Mouse (Mus musculus) forebrain, embryonic 10.5 days (tissue): ENCODE measurements around the gene Cmtr1. TPM values are rescaled to one million over a fixed set of nuclear protein-coding genes. Genes with fewer than 3 reads are reported as not detected.
A peak's percentile ranks its signal among the peaks of the same experiment; 100 is the strongest.
"Not testable (repeated sequence)": the region's sequence is repeated elsewhere in the genome, so short reads cannot be mapped to it uniquely, and the experiment has no call there.

Experiments
- DNase-seq: peaks from one replicate; pipeline ENCODE4 v3.0.0-alpha.2; 2017; ENCODE audit warnings: low spot score; ENCODE audit errors: extremely low spot score
- H3K27ac ChIP-seq: fragments of 300-500 bp; sonication (generic); 2 replicates; pipeline ENCODE4 v1.5.1; 2016; ENCODE audit warnings: mild to moderate bottlenecking
- H3K27me3 ChIP-seq: fragments of 300-500 bp; sonication (generic); 2 replicates; pipeline ENCODE4 v1.6.1; 2016; ENCODE audit warnings: mild to moderate bottlenecking; ENCODE audit not compliant: poor library complexity, severe bottlenecking
- H3K36me3 ChIP-seq: fragments of 300-500 bp; sonication (generic); replicated peaks from 2 replicates; pipeline ENCODE4 v1.6.1; 2016; ENCODE audit warnings: mild to moderate bottlenecking, moderate library complexity
- H3K4me1 ChIP-seq: fragments of 300-500 bp; sonication (generic); 2 replicates; pipeline ENCODE4 v1.6.1; 2016
- H3K4me3 ChIP-seq: fragments of 300-500 bp; sonication (generic); 2 replicates; pipeline ENCODE4 v1.5.1; 2016; ENCODE audit warnings: mild to moderate bottlenecking, moderate library complexity
- H3K9me3 ChIP-seq: fragments of 300-500 bp; sonication (generic); 2 replicates; pipeline ENCODE4 v1.6.1; 2016; ENCODE audit warnings: mild to moderate bottlenecking, moderate library complexity
- WGBS: fragments of 180-500 bp; shearing (Covaris S2); methylation state at CpG from one replicate; pipeline ENCODE4 v1.1.7; 2016; 5-methylcytosine and 5-hydroxymethylcytosine counted together
- polyA plus RNA-seq: library from polyadenylated mRNA; unstranded; fragments of >200 nt; fragmentation: Nextera tagmentation; extraction: Ambion mirVana; gene quantifications from 2 replicates; pipeline ENCODE4 v1.2.1, GENCODE M21; 2016

Cmtr1 gene
- polyA plus RNA-seq, 1 experiment from 2014 or later = 139 TPM

DNA sequence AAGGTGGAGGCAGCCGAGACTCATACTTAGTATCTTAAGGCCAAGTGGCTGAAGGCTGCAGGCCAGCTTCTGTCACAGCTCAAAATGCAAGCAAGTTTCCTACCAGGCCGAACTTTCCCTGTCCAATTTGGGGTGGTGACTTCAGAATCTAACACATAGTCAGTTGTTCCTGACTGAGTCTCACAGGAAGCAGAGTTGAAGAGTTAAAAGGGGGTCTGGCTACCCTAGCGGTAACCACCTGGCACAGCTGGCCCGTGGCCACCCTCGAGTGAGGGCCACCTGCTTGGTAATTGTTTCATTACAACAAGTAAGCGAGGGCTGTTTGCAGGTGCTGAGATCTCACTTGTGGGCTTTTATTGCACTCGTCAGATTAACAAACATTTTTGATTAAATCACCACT, 52.2 kb downstream of the Cmtr1 start:
- peaks cover 16% of the 10 kb centered on the region; the same call in 1 of the 2 replicates for H3K36me3 ChIP-seq
- no peak for DNase-seq
- 81% methylated on average over 7 of the region's 7 CpGs for WGBS
- H3K27ac ChIP-seq = 0 out of 2 replicates have a peak overlapping the region, but pooled peaks have one; percentile 25
- H3K9me3 ChIP-seq = no peaks in the 10 kb centered on the region
- H3K27me3 ChIP-seq = no peaks in the 10 kb centered on the region
- H3K4me3 ChIP-seq = no peak overlapping the region
- H3K4me1 ChIP-seq = peaks cover 72% of the 10 kb centered on the region

DNA sequence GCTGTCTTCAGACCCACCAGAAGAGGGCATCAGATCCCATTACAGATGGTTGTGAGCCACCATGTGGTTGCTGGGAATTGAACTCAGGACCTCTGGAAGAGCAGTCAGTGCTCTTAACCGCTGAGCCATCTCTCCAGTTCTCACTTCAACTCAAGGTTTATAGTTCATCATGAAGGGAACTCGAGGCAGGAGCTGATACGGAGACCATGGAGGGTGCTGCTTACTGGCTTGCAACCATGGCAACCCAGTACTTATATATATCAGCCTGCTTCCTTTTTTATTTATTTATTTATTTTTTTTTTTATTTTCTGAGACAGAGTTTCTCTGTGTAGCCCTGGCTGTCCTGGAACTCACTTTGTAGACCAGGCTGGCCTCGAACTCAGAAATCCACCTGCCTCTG, 53.3 kb downstream of the Cmtr1 start:
- peaks cover 60% of the 10 kb centered on the region for H3K4me1 ChIP-seq
- H3K27me3 ChIP-seq, H3K27ac ChIP-seq, DNase-seq, H3K9me3 ChIP-seq, H3K4me3 ChIP-seq: not testable (repeated sequence)
- 95% methylated on average over 4 of the region's 4 CpGs for WGBS
- peaks cover 16% of the 10 kb centered on the region; the same call in 1 of the 2 replicates for H3K36me3 ChIP-seq

DNA sequence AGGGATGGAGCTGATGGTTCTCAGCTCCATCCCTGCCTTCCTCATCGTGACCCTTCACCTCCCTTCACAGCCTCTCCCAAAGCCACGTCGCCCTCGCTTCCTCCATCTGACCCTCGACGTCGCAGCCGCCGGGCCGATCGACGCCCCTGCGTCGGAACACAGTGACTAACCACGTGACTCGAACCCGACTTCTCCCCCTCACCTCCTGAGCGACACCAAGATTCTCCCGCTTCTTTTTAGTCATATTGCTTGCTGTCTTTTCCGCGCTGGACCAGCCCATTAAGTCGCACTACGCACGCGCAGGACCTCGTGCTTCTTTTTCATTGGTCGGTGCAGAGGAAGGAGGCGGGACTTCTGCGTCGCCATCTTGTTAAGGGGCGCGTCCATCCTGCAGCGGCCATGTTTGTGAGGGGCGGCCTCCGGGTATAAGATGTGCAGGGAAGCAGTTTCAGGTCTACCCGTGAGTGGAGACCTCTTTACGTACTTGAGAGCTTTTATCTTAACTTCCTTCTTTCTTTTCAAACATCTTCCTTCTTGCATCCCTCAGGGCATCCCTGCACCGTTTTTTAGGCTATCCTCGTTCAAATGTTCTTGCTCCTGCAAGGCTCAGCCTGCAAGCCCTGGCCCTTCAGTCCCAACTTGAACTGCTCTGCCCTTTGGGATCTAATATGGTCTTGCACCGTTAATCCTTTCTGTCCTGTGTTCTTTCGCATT, 56.5 kb downstream of the Cmtr1 start, which contains the start of gene Ccdc167:
Ccdc167 (minus strand) TSS at position 313 of the 714 bp plus-strand sequence.
- WGBS = 7% methylated on average over 41 of the region's 41 CpGs
- peak; percentile 98 for DNase-seq
- H3K4me1 ChIP-seq = peaks cover 28% of the 10 kb centered on the region
- peak within 1 kb of the TSS; percentile 61 for H3K4me3 ChIP-seq
- H3K27ac ChIP-seq = peak within 1 kb of the TSS; percentile 89
- peaks cover 11% of the 10 kb centered on the region; the same call in 1 of the 2 replicates for H3K36me3 ChIP-seq
- no peaks in the 10 kb centered on the region for H3K9me3 ChIP-seq
- peaks cover 5% of the 10 kb centered on the region; the same call in 1 of the 2 replicates for H3K27me3 ChIP-seq

DNA sequence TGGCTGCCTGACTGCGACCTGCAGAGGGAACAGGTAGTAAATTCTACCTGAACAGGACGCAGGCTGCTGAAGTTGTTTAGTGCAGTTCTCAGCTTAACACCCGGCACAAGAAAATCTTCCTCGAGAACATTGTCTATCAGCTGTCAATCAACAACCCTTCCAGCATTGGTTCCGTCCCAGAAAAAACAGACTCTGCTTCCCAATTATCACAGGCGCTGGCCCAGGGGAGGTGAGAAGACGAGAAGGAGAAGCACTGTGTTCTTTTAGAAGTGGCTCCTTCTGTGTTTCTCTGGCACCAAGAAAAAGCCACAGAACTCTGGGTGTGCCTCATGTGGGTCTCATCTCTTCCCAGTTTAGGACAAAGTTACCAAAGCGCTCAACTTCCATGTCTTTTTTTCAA, 58.3 kb downstream of the Cmtr1 start:
- no peak for DNase-seq
- peaks cover 16% of the 10 kb centered on the region for H3K4me1 ChIP-seq
- H3K36me3 ChIP-seq = peaks cover 11% of the 10 kb centered on the region; the same call in 1 of the 2 replicates
- H3K9me3 ChIP-seq = no peaks in the 10 kb centered on the region
- WGBS = 93% methylated on average over 8 of the region's 8 CpGs
- no peak overlapping the region for H3K27ac ChIP-seq
- no peak overlapping the region for H3K4me3 ChIP-seq
- H3K27me3 ChIP-seq = peaks cover 5% of the 10 kb centered on the region; the same call in 1 of the 2 replicates

DNA sequence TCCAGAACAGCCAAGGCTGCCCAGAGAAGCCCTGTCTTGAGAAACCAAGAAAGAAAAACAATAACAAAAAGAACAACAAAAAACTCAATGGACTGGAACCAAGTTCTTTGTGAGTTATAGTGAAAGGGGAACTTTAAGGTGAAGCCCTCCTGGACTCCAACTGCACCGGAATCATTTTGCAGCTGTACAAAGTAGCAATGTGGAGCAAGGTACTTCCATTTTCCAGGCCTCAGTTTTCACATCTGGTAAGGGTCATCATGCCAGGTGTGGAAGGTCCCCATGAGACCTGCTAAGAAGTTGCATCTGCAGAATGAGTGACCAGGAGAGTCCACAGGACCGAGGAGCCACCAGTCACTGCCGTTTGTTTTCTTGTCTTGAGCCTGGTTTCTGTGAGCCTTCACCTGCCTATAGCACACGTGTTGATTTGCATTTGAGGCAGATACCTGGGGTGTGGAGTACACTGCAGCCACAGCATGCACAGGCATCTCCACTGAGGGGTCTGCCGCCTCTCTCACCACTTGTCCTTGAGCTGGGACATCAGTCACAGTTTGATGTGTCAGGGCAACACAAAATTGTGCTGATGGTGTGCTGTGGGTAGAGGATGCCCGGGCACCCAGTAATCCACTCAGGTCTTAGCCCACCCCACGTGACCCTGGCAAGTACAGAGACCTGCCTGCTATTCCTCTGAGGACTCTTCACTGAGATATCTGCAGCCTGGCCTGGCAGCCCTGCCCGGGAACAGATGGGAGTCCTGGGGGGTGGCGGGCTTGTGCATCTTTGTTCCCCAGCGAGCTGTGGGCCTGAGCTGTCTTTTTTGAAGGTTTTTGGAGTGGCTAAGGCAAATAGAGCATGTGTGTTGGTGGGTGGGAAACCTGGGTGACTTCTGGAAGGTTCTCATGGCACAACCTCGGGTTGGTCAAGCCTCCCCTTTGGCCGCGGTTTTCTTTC, 59.5 kb downstream of the Cmtr1 start:
- Histone ChIP-seq H3K36me3 (0 out of 2 replicates have a peak, but pooled peaks cover 3% of the 10 kb centered on the region), H3K27ac (no peak overlapping the region), H3K9me3 (no peaks in the 10 kb centered on the region), H3K4me3 (no peak overlapping the region), H3K27me3 (peaks cover 5% of the 10 kb centered on the region; the same call in 1 of the 2 replicates), H3K4me1 (peaks cover 16% of the 10 kb centered on the region)
- DNase-seq = no peak
- WGBS = 84% methylated on average over 13 of the region's 13 CpGs

DNA sequence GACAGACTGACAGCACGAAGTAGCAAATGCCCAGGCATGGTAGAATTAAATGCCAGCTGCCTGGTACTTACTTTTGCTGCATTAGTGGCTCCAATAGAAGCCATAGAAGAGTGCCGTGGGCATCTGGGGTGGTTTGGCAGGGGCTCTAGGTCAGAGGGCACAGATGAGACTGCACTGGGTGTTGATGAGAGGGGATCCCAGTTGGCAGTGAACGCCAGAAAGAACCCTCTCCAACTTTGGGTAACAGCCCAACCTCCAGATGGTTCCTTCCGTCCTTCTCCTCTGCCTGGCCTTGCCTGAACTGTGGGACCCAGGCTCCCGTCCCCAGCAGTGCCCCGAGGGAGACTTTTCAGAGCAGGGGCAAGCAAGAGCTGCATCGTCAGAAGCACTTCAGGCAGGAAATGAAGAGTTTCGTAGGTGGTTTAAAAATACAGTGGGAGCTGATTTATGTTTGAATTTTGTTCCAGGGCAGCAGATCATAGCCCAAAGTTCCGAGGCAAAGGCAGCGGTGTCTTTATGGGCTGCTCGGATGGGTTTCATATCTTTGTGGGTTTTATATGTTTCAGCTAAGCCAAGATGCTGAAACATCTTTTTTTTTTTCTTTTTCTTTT, 60.5 kb downstream of the Cmtr1 start:
- H3K4me1 ChIP-seq = peaks cover 15% of the 10 kb centered on the region
- H3K4me3 ChIP-seq = no peak overlapping the region
- H3K27me3 ChIP-seq = peaks cover 5% of the 10 kb centered on the region; the same call in 1 of the 2 replicates
- DNase-seq = no peak
- no peaks in the 10 kb centered on the region for H3K36me3 ChIP-seq
- no peak overlapping the region for H3K27ac ChIP-seq
- WGBS = 81% methylated on average over 11 of the region's 11 CpGs
- H3K9me3 ChIP-seq = no peaks in the 10 kb centered on the region

DNA sequence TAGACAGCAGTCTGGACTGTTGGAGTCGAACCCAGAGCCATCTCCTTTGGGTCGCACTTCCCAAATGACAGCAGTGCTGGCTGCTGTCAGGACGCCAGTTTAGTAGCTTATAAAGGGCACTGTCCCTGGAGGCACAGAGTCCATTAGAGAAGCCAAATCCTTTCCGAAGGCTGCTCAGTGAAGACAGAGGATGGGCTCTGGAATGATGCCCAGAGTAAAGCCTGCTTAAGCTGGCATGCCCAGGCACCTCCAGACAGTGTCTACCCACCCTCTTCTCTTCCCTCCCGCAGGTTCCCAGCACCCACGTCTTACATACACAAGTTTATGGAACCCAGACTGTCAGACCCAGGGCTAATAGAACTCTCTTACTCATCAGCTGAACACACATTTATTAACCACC, 64.2 kb downstream of the Cmtr1 start:
- Histone ChIP-seq H3K4me3 (no peak overlapping the region), H3K36me3 (no peaks in the 10 kb centered on the region), H3K27me3 (peaks cover 5% of the 10 kb centered on the region; the same call in 1 of the 2 replicates), H3K9me3 (no peaks in the 10 kb centered on the region), H3K27ac (no peak overlapping the region), H3K4me1 (no peaks in the 10 kb centered on the region)
- 85% methylated on average over 6 of the region's 6 CpGs for WGBS
- DNase-seq = no peak

DNA sequence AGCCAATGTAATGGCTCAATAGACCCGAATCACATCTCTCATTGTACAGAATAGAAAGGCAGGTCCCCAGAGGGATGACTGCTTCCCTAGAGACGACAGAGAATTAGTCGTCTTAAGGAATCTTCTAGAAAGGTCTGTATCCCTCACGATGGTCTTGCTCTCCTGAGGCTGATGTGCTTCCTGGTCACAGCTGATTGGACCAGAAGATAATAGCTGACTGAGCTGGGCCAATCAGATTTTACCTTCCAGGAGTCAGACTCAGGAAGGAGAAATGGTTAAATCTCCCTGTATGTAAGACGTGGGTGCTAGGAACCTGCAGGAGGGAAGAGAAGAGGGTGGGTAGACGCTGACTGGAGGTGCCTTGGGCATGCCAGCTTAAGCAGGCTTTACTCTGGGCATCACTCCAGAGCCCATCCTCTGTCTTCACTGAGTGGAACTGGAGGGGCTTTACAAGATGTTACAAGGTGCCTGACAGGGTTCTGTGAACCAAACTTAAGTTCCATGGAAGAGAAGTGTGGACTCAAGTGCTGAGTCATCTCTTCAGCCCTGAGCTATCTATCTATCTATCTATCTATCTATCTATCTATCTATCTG, 64.7 kb downstream of the Cmtr1 start:
- Histone ChIP-seq H3K4me3 (no peak overlapping the region), H3K4me1 (peaks cover 3% of the 10 kb centered on the region), H3K27ac (no peak overlapping the region), H3K27me3 (peaks cover 3% of the 10 kb centered on the region; the same call in 1 of the 2 replicates), H3K36me3 (no peaks in the 10 kb centered on the region), H3K9me3 (no peaks in the 10 kb centered on the region)
- WGBS = 78% methylated on average over 6 of the region's 6 CpGs
- DNase-seq = no peak

DNA sequence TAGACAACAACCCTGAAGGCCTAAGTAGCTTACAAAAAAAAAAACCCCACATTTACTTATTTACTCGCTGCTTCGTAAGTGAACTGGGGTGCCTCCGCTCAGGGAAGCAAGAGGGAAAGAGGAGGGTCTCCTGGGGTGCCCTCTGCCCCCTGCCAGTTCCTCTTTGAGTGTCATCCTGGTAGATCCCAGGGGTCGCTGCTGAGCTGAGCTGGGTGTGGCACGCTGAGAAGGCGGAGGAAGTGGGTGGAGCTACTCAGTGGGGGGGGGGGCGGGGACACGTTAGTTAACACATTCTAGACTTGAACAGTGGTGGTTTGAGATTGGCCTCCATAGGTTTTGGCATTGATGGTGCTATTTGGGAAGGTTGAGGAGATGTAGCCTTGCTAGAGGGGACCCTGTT, 67.7 kb downstream of the Cmtr1 start:
- Histone ChIP-seq H3K27ac (no peak overlapping the region), H3K4me1 (peaks cover 21% of the 10 kb centered on the region), H3K27me3 (no peaks in the 10 kb centered on the region), H3K4me3 (no peak overlapping the region), H3K36me3 (no peaks in the 10 kb centered on the region), H3K9me3 (no peaks in the 10 kb centered on the region)
- no peak for DNase-seq
- 54% methylated on average over 8 of the region's 8 CpGs for WGBS

DNA sequence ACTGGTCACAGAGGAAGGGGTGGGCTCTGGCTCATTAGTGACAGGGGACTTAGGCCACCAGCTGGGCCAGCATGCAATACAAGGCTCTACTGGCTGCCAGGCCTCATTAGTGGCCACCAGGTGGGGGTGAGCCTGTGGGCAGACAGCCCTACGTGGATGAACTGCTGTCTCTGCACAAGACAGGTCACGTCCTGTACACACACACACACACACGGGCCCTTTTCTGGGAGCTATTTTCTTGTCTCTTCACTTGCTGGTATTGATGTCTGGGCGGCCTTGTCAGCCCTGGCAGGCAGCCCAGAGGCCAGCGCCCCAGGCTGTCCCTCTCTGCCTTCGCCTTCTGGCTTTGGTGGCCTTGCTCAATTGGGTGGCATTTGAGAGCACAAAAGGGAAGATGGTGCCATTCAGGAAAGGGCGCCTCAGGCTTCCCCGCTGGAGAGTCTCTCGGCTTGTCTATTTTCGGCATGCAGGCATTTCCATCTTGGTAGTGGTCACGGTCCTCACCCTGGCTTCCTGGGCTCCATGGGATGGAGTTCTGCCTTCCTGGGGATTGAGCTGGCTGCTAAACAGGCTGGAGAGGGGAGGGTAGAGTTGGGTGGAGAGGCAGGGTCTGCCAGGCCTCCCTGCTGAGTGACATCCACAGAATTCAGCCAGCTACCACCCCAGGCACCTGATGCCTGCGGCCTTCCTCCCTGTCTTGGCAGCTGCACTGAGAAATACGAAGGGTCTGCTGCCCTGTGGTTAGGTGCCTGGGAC, 70.3 kb downstream of the Cmtr1 start:
- no peak for DNase-seq
- no peaks in the 10 kb centered on the region for H3K9me3 ChIP-seq
- H3K27me3 ChIP-seq = no peaks in the 10 kb centered on the region
- peak overlapping the region; percentile 77 for H3K27ac ChIP-seq
- no peak overlapping the region for H3K4me3 ChIP-seq
- H3K36me3 ChIP-seq = no peaks in the 10 kb centered on the region
- peaks cover 23% of the 10 kb centered on the region for H3K4me1 ChIP-seq
- WGBS = 45% methylated on average over 13 of the region's 13 CpGs

DNA sequence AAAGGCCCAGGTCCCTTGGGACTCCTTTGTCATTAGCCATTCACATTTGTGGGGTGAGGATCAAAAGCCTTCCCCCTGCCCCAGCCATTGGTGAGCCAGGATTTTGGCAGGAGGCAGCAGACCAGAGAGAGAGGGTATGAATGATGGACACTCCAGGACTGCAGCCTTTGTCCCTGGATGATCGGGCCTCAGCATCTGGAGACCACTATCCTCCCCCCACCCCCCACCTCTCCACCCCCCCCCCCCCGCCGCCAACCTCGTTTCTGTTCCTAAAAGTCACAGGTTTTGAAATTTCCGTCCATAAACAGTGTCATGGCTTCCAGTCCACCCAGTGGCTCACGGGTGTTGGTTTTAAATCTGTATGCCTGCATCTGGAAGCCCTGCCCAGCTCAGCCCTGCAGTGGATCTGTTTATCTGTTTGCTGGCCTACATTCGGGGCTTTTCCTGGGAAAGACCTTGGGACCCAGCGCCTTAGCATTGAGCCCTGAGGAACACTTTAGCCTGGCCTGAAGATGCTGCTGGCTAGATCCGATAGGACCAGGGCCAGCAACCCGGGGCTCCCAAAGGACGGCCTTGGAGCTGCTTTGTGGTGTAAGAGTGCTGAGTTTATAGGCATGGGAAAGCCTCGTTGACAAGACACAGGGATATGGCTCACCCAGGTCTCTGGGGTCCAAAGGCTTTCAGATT, 71.0 kb downstream of the Cmtr1 start:
- H3K9me3 ChIP-seq = no peaks in the 10 kb centered on the region
- H3K4me1 ChIP-seq = peaks cover 31% of the 10 kb centered on the region
- H3K27ac ChIP-seq = peak overlapping the region; percentile 77
- no peaks in the 10 kb centered on the region for H3K27me3 ChIP-seq
- no peak for DNase-seq
- H3K36me3 ChIP-seq = no peaks in the 10 kb centered on the region
- 46% methylated on average over 12 of the region's 12 CpGs for whole genome bisulfite sequencing
- H3K4me3 ChIP-seq = no peak overlapping the region
